Mouse (Mus musculus): ENCODE data around the gene Slc24a1. TPM values are rescaled to one million over a fixed set of nuclear protein-coding genes. Genes with fewer than 3 reads are reported as not detected.

Slc24a1 gene
- polyA plus RNA-seq, 1 experiment from 2014 or later, result 0.07 TPM

GRCm38 (mm10) chr9:64913406-64913805 lies 38.0 kb downstream of the Slc24a1 start:
- H3K27ac ChIP-seq (replicated peaks; ENCODE audit: low read depth, low read length), result no peak overlapping the region
- peaks cover 3% of the 10 kb centered on the region; the same call in 1 of the 2 replicates for H3K36me3 ChIP-seq (ENCODE audit: control insufficient read depth, insufficient read depth, low read length)
- H3K27me3 ChIP-seq (ENCODE audit: control insufficient read depth, insufficient read depth, low read length), result no peaks in the 10 kb centered on the region
- H3K9me3 ChIP-seq (ENCODE audit: control insufficient read depth, low read length), result no peaks in the 10 kb centered on the region
- ATAC-seq (ENCODE audit: insufficient number of reproducible peaks, low FRiP score, low TSS enrichment, low read depth) (no peak), DNase-seq (ENCODE audit: low spot score) (no peak)
- no peak overlapping the region for H3K9ac ChIP-seq (ENCODE audit: low read length)
- H3K4me2 ChIP-seq (ENCODE audit: low read depth, severe bottlenecking), result no peak overlapping the region
- H3K4me3 ChIP-seq (ENCODE audit: low read depth, low read length), result no peak overlapping the region
- 95% methylated on average over 4 of the region's 4 CpGs for WGBS
- no peaks in the 10 kb centered on the region for H3K4me1 ChIP-seq (ENCODE audit: control insufficient read depth, insufficient read depth, low read length)

GRCm38 (mm10) chr9:64907441-64907840 lies 44.0 kb downstream of the Slc24a1 start:
- no peak for DNase-seq (ENCODE audit: low spot score)

GRCm38 (mm10) chr9:64904917-64905640 lies 46.3 kb downstream of the Slc24a1 start:
- WGBS, result 92% methylated on average over 14 of the region's 14 CpGs
- Histone ChIP-seq H3K9ac (ENCODE audit: low read length) (no peak overlapping the region), H3K36me3 (ENCODE audit: control insufficient read depth, insufficient read depth, low read length) (no peaks in the 10 kb centered on the region), H3K9me3 (ENCODE audit: control insufficient read depth, low read length) (no peaks in the 10 kb centered on the region), H3K4me3 (ENCODE audit: low read depth, low read length) (no peak overlapping the region), H3K4me1 (ENCODE audit: control insufficient read depth, insufficient read depth, low read length) (no peaks in the 10 kb centered on the region), H3K27ac (replicated peaks; ENCODE audit: low read depth, low read length) (no peak overlapping the region), H3K4me2 (ENCODE audit: low read depth, severe bottlenecking) (no peak overlapping the region), H3K27me3 (ENCODE audit: control insufficient read depth, insufficient read depth, low read length) (no peaks in the 10 kb centered on the region)
- DNase-seq (ENCODE audit: low spot score) (no peak), ATAC-seq (ENCODE audit: insufficient number of reproducible peaks, low FRiP score, low TSS enrichment, low read depth) (no peak)

More at GRCm38 (mm10) chr9:64907441-64907840, 44.0 kb downstream of the Slc24a1 start:
- no peaks in the 10 kb centered on the region for H3K27me3 ChIP-seq (ENCODE audit: control insufficient read depth, insufficient read depth, low read length)
- H3K27ac ChIP-seq (replicated peaks; ENCODE audit: low read depth, low read length), result no peak overlapping the region
- H3K4me2 ChIP-seq (ENCODE audit: low read depth, severe bottlenecking), result no peak overlapping the region
- no peak overlapping the region for H3K9ac ChIP-seq (ENCODE audit: low read length)
- no peak overlapping the region for H3K4me3 ChIP-seq (ENCODE audit: low read depth, low read length)
- no peak for ATAC-seq (ENCODE audit: insufficient number of reproducible peaks, low FRiP score, low TSS enrichment, low read depth)
- WGBS, result 93% methylated on average over 3 of the region's 3 CpGs
- H3K36me3 ChIP-seq (ENCODE audit: control insufficient read depth, insufficient read depth, low read length), result no peaks in the 10 kb centered on the region
- no peaks in the 10 kb centered on the region for H3K4me1 ChIP-seq (ENCODE audit: control insufficient read depth, insufficient read depth, low read length)
- H3K9me3 ChIP-seq (ENCODE audit: control insufficient read depth, low read length), result no peaks in the 10 kb centered on the region

- no peak for ATAC-seq (ENCODE audit: insufficient number of reproducible peaks, low FRiP score, low TSS enrichment, low read depth)
Measured at GRCm38 (mm10) chr9:64903386-64903785, 48.0 kb downstream of the Slc24a1 start.

GRCm38 (mm10) chr9:64902866-64903265 lies 48.5 kb downstream of the Slc24a1 start:
- Histone ChIP-seq H3K27ac (replicated peaks; ENCODE audit: low read depth, low read length) (no peak overlapping the region), H3K27me3 (ENCODE audit: control insufficient read depth, insufficient read depth, low read length) (no peaks in the 10 kb centered on the region), H3K9me3 (ENCODE audit: control insufficient read depth, low read length) (no peaks in the 10 kb centered on the region), H3K4me1 (ENCODE audit: control insufficient read depth, insufficient read depth, low read length) (no peaks in the 10 kb centered on the region), H3K36me3 (ENCODE audit: control insufficient read depth, insufficient read depth, low read length) (no peaks in the 10 kb centered on the region), H3K4me2 (ENCODE audit: low read depth, severe bottlenecking) (no peak overlapping the region), H3K9ac (ENCODE audit: low read length) (no peak overlapping the region), H3K4me3 (ENCODE audit: low read depth, low read length) (no peak overlapping the region)
- DNase-seq (ENCODE audit: low spot score) (no peak), ATAC-seq (ENCODE audit: insufficient number of reproducible peaks, low FRiP score, low TSS enrichment, low read depth) (no peak)
- WGBS, result 34% methylated on average over 4 of the region's 4 CpGs

More at GRCm38 (mm10) chr9:64903386-64903785, 48.0 kb downstream of the Slc24a1 start:
- no peak overlapping the region for H3K9ac ChIP-seq (ENCODE audit: low read length)
- no peaks in the 10 kb centered on the region for H3K4me1 ChIP-seq (ENCODE audit: control insufficient read depth, insufficient read depth, low read length)
- peak; percentile 83 for DNase-seq (ENCODE audit: low spot score)
- no peaks in the 10 kb centered on the region for H3K36me3 ChIP-seq (ENCODE audit: control insufficient read depth, insufficient read depth, low read length)
- no peak overlapping the region for H3K27ac ChIP-seq (replicated peaks; ENCODE audit: low read depth, low read length)
- 64% methylated on average over 3 of the region's 3 CpGs for WGBS
- no peak overlapping the region for H3K4me3 ChIP-seq (ENCODE audit: low read depth, low read length)
- H3K9me3 ChIP-seq (ENCODE audit: control insufficient read depth, low read length), result no peaks in the 10 kb centered on the region
- no peaks in the 10 kb centered on the region for H3K27me3 ChIP-seq (ENCODE audit: control insufficient read depth, insufficient read depth, low read length)
- H3K4me2 ChIP-seq (ENCODE audit: low read depth, severe bottlenecking), result no peak overlapping the region

GRCm38 (mm10) chr9:64896605-64897004 lies 54.8 kb downstream of the Slc24a1 start:
- Histone ChIP-seq H3K4me1 (ENCODE audit: control insufficient read depth, insufficient read depth, low read length) (no peaks in the 10 kb centered on the region), H3K27ac (replicated peaks; ENCODE audit: low read depth, low read length) (no peak overlapping the region), H3K9ac (ENCODE audit: low read length) (no peak overlapping the region), H3K27me3 (ENCODE audit: control insufficient read depth, insufficient read depth, low read length) (no peaks in the 10 kb centered on the region), H3K4me3 (ENCODE audit: low read depth, low read length) (no peak overlapping the region), H3K36me3 (ENCODE audit: control insufficient read depth, insufficient read depth, low read length) (0 out of 2 replicates have a peak, but pooled peaks cover 2% of the 10 kb centered on the region), H3K9me3 (ENCODE audit: control insufficient read depth, low read length) (no peaks in the 10 kb centered on the region), H3K4me2 (ENCODE audit: low read depth, severe bottlenecking) (no peak overlapping the region)
- ATAC-seq (ENCODE audit: insufficient number of reproducible peaks, low FRiP score, low TSS enrichment, low read depth), result no peak
- WGBS, result 89% methylated on average over 10 of the region's 10 CpGs
- DNase-seq (ENCODE audit: low spot score), result no peak

GRCm38 (mm10) chr9:64886008-64886407 lies 65.4 kb downstream of the Slc24a1 start:
- H3K4me3 ChIP-seq (ENCODE audit: low read depth, low read length), result no peak overlapping the region
- no peaks in the 10 kb centered on the region for H3K27me3 ChIP-seq (ENCODE audit: control insufficient read depth, insufficient read depth, low read length)
- no peaks in the 10 kb centered on the region for H3K4me1 ChIP-seq (ENCODE audit: control insufficient read depth, insufficient read depth, low read length)
- no peak overlapping the region for H3K9ac ChIP-seq (ENCODE audit: low read length)
- H3K9me3 ChIP-seq (ENCODE audit: control insufficient read depth, low read length), result no peaks in the 10 kb centered on the region
- H3K4me2 ChIP-seq (ENCODE audit: low read depth, severe bottlenecking), result no peak overlapping the region
- ATAC-seq (ENCODE audit: insufficient number of reproducible peaks, low FRiP score, low TSS enrichment, low read depth) (no peak), DNase-seq (ENCODE audit: low spot score) (no peak)
- WGBS, result 86% methylated on average over 5 of the region's 5 CpGs
- no peak overlapping the region for H3K27ac ChIP-seq (replicated peaks; ENCODE audit: low read depth, low read length)
- no peaks in the 10 kb centered on the region for H3K36me3 ChIP-seq (ENCODE audit: control insufficient read depth, insufficient read depth, low read length)
